Mouse (Mus musculus) ES-Bruce4 (cell line): ENCODE data around the gene Tmem176a. TPM values are rescaled to one million over a fixed set of nuclear protein-coding genes. Genes with fewer than 3 reads are reported as not detected.

ENCODE experiments used
- H3K27ac ChIP-seq: 2 replicates; pipeline ENCODE4 v1.5.1; 2012; ENCODE audit warnings: low read length, inconsistent platforms; ENCODE audit not compliant: insufficient read depth
- H3K27me3 ChIP-seq: 2 replicates; pipeline ENCODE4 v1.6.1; 2012; ENCODE audit warnings: mild to moderate bottlenecking, low read length, inconsistent platforms; ENCODE audit not compliant: control insufficient read depth, poor library complexity, insufficient read depth, severe bottlenecking
- H3K36me3 ChIP-seq: 2 replicates; pipeline ENCODE4 v1.6.1; 2012; ENCODE audit warnings: inconsistent platforms, mild to moderate bottlenecking, low read length, moderate library complexity; ENCODE audit not compliant: control insufficient read depth, poor library complexity, insufficient read depth, severe bottlenecking
- H3K4me1 ChIP-seq: one replicate; pipeline ENCODE4 v1.8.1; 2011; ENCODE audit warnings: low read length; ENCODE audit not compliant: control insufficient read depth, insufficient read depth
- H3K4me3 ChIP-seq: 2 replicates; pipeline ENCODE4 v1.5.1; 2011; ENCODE audit warnings: low read depth, mild to moderate bottlenecking, low read length
- H3K9ac ChIP-seq: 2 replicates; pipeline ENCODE4 v1.6.1; 2012; ENCODE audit warnings: low read depth, mild to moderate bottlenecking, inconsistent platforms; ENCODE audit not compliant: poor library complexity, severe bottlenecking
- H3K9me3 ChIP-seq: replicated peaks from 2 replicates; pipeline ENCODE4 v1.6.1; 2012; ENCODE audit warnings: mild to moderate bottlenecking, low read length, inconsistent platforms; ENCODE audit not compliant: control insufficient read depth, poor library complexity, insufficient read depth, severe bottlenecking
- CTCF ChIP-seq: IDR thresholded peaks from one replicate; pipeline ENCODE4 v1.8.1; 2011; ENCODE audit warnings: low read depth, low read length
- EP300 ChIP-seq: IDR thresholded peaks from 2 replicates; pipeline ENCODE4 v1.6.1; 2011; ENCODE audit warnings: low read depth, low read length; ENCODE audit not compliant: insufficient read depth
- POLR2A ChIP-seq: IDR thresholded peaks from one replicate; pipeline ENCODE4 v1.8.1; 2011; ENCODE audit warnings: low read length; ENCODE audit not compliant: insufficient read depth
- polyA plus RNA-seq: library from polyadenylated mRNA; stranded (reverse); fragments of >200 nt; gene quantifications from 2 replicates; pipeline ENCODE4 v1.2.4, GENCODE M21; 2011; ENCODE audit warnings: low read depth; ENCODE audit not compliant: missing spikeins, insufficient read depth, insufficient read length

Gene Tmem176a
- polyA plus RNA-seq, 1 experiment: 15.5 TPM

DNA sequence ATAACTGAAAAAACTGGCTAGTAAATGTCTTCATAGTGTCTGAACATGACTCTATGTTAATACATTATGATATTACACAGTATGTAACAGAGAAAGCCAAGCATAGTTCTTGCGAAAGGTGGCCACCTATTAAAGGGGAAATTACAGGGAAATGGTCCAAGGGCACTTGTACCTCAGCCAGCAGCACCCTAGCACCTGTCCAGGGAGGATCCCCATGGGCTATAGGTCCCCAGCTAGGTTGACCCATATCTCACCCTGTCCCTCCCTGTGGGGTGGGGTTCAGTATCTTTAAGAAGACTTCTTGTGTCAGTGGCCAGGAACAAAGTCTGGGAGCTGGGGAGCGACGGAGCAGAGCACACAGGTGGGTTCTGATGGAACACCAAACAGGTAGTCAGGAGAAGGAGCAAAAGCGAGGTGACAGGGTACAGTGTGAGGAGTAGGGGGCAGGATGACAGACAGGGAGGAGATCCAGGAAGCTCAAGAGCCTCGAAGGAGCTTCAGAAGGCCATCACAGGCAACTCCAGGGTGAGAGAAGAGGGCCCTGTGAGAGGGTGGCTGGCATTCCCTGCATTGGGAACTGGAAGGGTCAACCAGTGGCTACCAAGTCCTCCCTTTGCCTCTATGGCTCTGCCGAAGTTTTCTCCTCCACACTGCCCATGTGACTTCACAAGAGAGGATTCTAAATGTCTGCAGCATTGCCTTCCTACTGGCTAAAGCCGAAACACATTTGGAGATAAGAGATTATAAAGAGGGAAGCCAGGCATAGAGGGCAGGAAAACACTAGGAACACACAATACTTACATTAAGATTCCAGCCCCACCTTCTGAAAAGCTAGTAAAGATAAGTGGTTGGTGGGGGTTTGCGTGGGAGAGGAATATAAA is 54.5 kb downstream of the Tmem176a start:
- TF ChIP-seq POLR2A (no peak), CTCF (no peak), EP300 (no peak)
- Histone ChIP-seq H3K4me1 (no peaks in the 10 kb centered on the region), H3K36me3 (no peaks in the 10 kb centered on the region), H3K9me3 (peaks cover 21% of the 10 kb centered on the region), H3K27me3 (no peaks in the 10 kb centered on the region), H3K27ac (no peak overlapping the region), H3K9ac (no peak overlapping the region), H3K4me3 (no peak overlapping the region)

DNA sequence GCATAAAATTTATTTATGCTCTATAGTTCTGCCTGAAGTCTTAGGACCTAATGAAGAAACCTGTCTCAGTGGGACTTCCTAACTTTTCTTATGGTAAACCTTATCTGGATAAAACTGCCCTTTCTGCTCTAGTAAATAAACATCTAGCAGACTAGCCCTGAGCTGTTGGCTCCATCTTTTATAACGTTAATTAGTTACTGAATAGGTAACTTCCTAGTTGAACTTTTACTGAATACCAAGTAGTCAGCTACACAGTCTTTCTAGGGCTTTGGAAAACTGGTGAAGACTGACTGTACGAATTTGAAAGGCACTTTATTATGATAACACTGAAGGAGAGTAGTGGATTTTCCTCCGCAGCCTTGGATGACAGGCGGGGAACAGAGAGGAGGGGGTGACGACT is 55.2 kb downstream of the Tmem176a start:
- Histone ChIP-seq H3K27me3 (no peaks in the 10 kb centered on the region), H3K27ac (no peak overlapping the region), H3K4me3 (no peak overlapping the region), H3K9ac (no peak overlapping the region), H3K9me3 (peaks cover 21% of the 10 kb centered on the region), H3K4me1 (no peaks in the 10 kb centered on the region), H3K36me3 (no peaks in the 10 kb centered on the region)
- TF ChIP-seq CTCF: no peak
- TF ChIP-seq EP300: no peak
- TF ChIP-seq POLR2A: no peak

Other genes starting within 250 kb of the Tmem176a start
- gene Repin1, start 247.0 kb upstream of the Tmem176a start, polyA plus RNA-seq: 12.5 and 13.3 TPM in 2 replicates
- gene Gm44965, start 247.0 kb upstream of the Tmem176a start, polyA plus RNA-seq: not detected in 2 replicates
- gene Zfp775, start 238.9 kb upstream of the Tmem176a start, polyA plus RNA-seq: 3.2 and 6.0 TPM in 2 replicates
- 0.29 and 0.36 TPM in 2 replicates for gene AI854703, start 214.2 kb upstream of the Tmem176a start, polyA plus RNA-seq
- 0.31 TPM in 1 of 2 replicates, not detected in the other for gene Gimap8, start 193.7 kb upstream of the Tmem176a start, polyA plus RNA-seq
- 1.3 and 1.9 TPM in 2 replicates for gene Gimap9, start 164.8 kb upstream of the Tmem176a start, polyA plus RNA-seq
- gene Gimap4, start 156.4 kb upstream of the Tmem176a start, polyA plus RNA-seq: not detected in 2 replicates
- not detected in 2 replicates for gene Gimap6, start 132.7 kb upstream of the Tmem176a start, polyA plus RNA-seq
- not detected in 2 replicates for gene Gm28053, start 122.3 kb upstream of the Tmem176a start, polyA plus RNA-seq
- not detected in 2 replicates for gene Gimap7, start 122.3 kb upstream of the Tmem176a start, polyA plus RNA-seq
- not detected in 2 replicates for gene Gimap1, start 101.9 kb upstream of the Tmem176a start, polyA plus RNA-seq
- not detected in 2 replicates for gene Gimap5, start 94.7 kb upstream of the Tmem176a start, polyA plus RNA-seq
- gene Gimap3, start 70.1 kb upstream of the Tmem176a start, polyA plus RNA-seq: not detected in 2 replicates
- gene Tmem176b, start 577 bp downstream of the Tmem176a start, polyA plus RNA-seq: 7.1 and 7.2 TPM in 2 replicates
- 0.24 and 0.30 TPM in 2 replicates for gene Aoc1, start 32.0 kb downstream of the Tmem176a start, polyA plus RNA-seq
- gene 1600015I10Rik, start 89.0 kb downstream of the Tmem176a start, polyA plus RNA-seq: not detected in 2 replicates
- not detected in 2 replicates for gene Doxl2, start 134.0 kb downstream of the Tmem176a start, polyA plus RNA-seq
- gene Svs1, start 145.9 kb downstream of the Tmem176a start, polyA plus RNA-seq: not detected in 2 replicates
- gene Gpnmb, start 195.6 kb downstream of the Tmem176a start, polyA plus RNA-seq: 2.5 and 2.7 TPM in 2 replicates
- gene Malsu1, start 232.9 kb downstream of the Tmem176a start, polyA plus RNA-seq: 26.8 and 37.2 TPM in 2 replicates